Mouse (Mus musculus): Measurements from ENCODE around the gene Diras1. TPM values are rescaled to one million over a fixed set of nuclear protein-coding genes. Genes with fewer than 3 reads are reported as not detected.
"Not testable (repeated sequence)": the region's sequence is repeated elsewhere in the genome, so short reads cannot be mapped to it uniquely, and the experiment has no call there.

The Diras1 gene
- polyA plus RNA-seq, 1 experiment, result not detected

- peaks cover 26% of the 10 kb centered on the region for H3K36me3 ChIP-seq (ENCODE audit: control insufficient read depth)
- TF ChIP-seq TAL1 (IDR thresholded peaks at IDR 0.05; ENCODE audit: low read length) (no peak), GATA1 (IDR thresholded peaks at IDR 0.05; ENCODE audit: low read length) (no peak)
- H3K9me3 ChIP-seq (ENCODE audit: control insufficient read depth, low read length), result no peaks in the 10 kb centered on the region
- no peak overlapping the region for H3K4me3 ChIP-seq (replicated peaks)
- no peaks in the 10 kb centered on the region for H3K27me3 ChIP-seq (ENCODE audit: control insufficient read depth)
- peaks cover 40% of the 10 kb centered on the region for H3K4me1 ChIP-seq (ENCODE audit: control insufficient read depth)
Observed at GRCm38 (mm10) chr10:81057406-81058130, 32.1 kb upstream of the Diras1 start.

DNA sequence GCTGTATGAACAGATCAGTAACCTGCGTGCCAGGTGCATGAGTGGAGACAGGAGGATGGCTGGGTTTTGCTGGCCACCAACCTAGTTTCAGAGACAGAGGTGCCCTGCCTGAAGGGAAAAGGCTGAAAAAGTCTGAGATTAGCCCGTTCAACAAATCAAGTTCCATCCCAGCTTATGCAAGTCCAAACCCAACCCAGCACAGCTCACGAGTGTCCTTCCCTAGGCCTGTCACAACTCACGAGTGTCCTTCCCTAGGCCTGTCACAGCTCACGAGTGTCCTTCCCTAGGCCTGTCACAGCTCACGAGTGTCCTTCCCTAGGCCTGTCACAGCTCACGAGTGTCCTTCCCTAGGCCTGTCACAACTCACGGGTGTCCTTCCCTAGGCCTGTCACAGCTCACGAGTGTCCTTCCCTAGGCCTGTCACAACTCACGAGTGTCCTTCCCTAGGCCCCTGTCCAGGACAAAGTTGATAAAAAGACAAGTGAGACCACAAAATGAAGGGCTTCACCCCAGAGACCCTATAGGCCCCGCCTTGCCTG is 30.4 kb upstream of the Diras1 start:
- not testable (repeated sequence) for H3K4me3 ChIP-seq (replicated peaks); H3K9me3 ChIP-seq (ENCODE audit: control insufficient read depth, low read length); H3K27me3 ChIP-seq (ENCODE audit: control insufficient read depth)
- peaks cover 50% of the 10 kb centered on the region for H3K4me1 ChIP-seq (ENCODE audit: control insufficient read depth)
- peaks cover 43% of the 10 kb centered on the region for H3K36me3 ChIP-seq (ENCODE audit: control insufficient read depth)

GRCm38 (mm10) chr10:81055169-81055568 is 29.7 kb upstream of the Diras1 start:
- Histone ChIP-seq H3K9me3 (ENCODE audit: control insufficient read depth, low read length) (no peaks in the 10 kb centered on the region), H3K27me3 (ENCODE audit: control insufficient read depth) (no peaks in the 10 kb centered on the region), H3K4me1 (ENCODE audit: control insufficient read depth) (peaks cover 51% of the 10 kb centered on the region), H3K4me3 (replicated peaks) (no peak overlapping the region), H3K36me3 (ENCODE audit: control insufficient read depth) (peaks cover 50% of the 10 kb centered on the region)
- TF ChIP-seq GATA1 (IDR thresholded peaks at IDR 0.05; ENCODE audit: low read length), result no peak
- TF ChIP-seq TAL1 (IDR thresholded peaks at IDR 0.05; ENCODE audit: low read length), result no peak

DNA sequence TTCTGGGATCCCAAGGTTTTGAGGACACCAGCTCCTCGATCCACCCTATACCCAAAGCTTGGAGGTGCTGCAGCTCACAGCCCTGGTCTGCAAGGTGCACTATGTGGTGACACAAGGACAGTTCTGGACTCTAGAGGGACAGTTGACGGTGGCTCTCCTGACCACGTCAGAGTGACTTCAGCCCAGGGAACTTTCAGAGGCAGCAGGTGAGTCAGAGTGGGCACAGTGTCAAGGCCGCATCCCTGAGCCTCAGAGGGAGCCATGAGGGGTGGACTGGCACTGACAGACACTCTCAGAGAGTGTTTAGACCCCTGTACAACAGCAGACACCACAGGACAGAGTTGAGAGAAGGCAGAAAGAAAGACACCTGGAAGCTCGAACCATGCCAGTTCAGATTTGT is 27.1 kb upstream of the Diras1 start:
- no peak overlapping the region for H3K4me3 ChIP-seq (replicated peaks)
- no peak for TF ChIP-seq TAL1 (IDR thresholded peaks at IDR 0.05; ENCODE audit: low read length)
- no peak for TF ChIP-seq GATA1 (IDR thresholded peaks at IDR 0.05; ENCODE audit: low read length)
- no peaks in the 10 kb centered on the region for H3K9me3 ChIP-seq (ENCODE audit: control insufficient read depth, low read length)
- peaks cover 31% of the 10 kb centered on the region for H3K4me1 ChIP-seq (ENCODE audit: control insufficient read depth)
- peaks cover 73% of the 10 kb centered on the region for H3K36me3 ChIP-seq (ENCODE audit: control insufficient read depth)
- H3K27me3 ChIP-seq (ENCODE audit: control insufficient read depth), result no peaks in the 10 kb centered on the region

- TF ChIP-seq GATA1 (IDR thresholded peaks at IDR 0.05; ENCODE audit: low read length) (no peak), TAL1 (IDR thresholded peaks at IDR 0.05; ENCODE audit: low read length) (no peak)
- H3K4me1 ChIP-seq (ENCODE audit: control insufficient read depth), result peaks cover 20% of the 10 kb centered on the region
Observed at GRCm38 (mm10) chr10:81051133-81051532, 25.7 kb upstream of the Diras1 start.

DNA sequence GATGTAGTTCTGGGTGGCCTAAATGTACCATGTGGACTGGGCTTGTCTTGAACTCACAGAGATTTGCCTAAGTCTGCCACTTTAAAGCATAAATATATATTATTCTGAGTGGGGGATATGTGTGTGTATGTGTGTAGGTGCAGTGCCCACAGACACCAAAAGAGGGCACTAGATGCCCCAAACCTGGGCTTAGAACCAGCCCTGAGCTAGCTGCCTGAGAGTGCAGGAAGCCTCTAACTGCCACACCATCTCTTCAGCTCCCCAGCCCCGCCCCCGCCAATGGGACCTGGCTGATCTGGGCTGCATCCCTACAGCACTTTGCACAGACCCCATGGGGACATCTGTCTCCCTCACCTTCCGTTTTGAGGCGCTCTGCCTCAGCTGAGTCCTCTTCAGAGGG is 25.2 kb upstream of the Diras1 start:
- no peaks in the 10 kb centered on the region for H3K9me3 ChIP-seq (ENCODE audit: control insufficient read depth, low read length)
- TF ChIP-seq GATA1 (IDR thresholded peaks at IDR 0.05; ENCODE audit: low read length), result no peak
- no peak for TF ChIP-seq TAL1 (IDR thresholded peaks at IDR 0.05; ENCODE audit: low read length)
- no peaks in the 10 kb centered on the region for H3K27me3 ChIP-seq (ENCODE audit: control insufficient read depth)
- no peak overlapping the region for H3K4me3 ChIP-seq (replicated peaks)
- peaks cover 84% of the 10 kb centered on the region for H3K36me3 ChIP-seq (ENCODE audit: control insufficient read depth)
- peaks cover 19% of the 10 kb centered on the region for H3K4me1 ChIP-seq (ENCODE audit: control insufficient read depth)

More at GRCm38 (mm10) chr10:81051133-81051532, 25.7 kb upstream of the Diras1 start:
- H3K27me3 ChIP-seq (ENCODE audit: control insufficient read depth), result no peaks in the 10 kb centered on the region
- H3K4me3 ChIP-seq (replicated peaks), result no peak overlapping the region
- H3K36me3 ChIP-seq (ENCODE audit: control insufficient read depth), result peaks cover 81% of the 10 kb centered on the region
- H3K9me3 ChIP-seq (ENCODE audit: control insufficient read depth, low read length), result no peaks in the 10 kb centered on the region

DNA sequence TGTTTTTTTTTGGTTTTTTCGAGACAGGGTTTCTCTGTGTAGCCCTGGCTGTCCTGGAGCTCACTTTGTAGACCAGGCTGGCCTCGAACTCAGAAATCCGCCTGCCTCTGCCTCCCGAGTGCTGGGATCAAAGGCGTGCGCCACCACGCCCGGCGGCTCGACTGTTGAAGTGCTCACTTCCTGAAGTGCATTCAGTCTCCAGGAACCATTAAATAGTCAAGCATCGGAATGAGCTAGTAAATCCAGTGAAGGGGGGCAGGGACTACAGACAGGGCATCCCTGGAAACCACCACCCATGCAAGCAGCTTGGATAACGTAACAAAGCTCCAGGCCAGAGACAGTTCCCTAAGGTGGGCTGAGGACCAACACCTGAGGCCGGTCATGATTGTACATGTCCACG is 19.8 kb upstream of the Diras1 start:
- not testable (repeated sequence) for H3K4me1 ChIP-seq (ENCODE audit: control insufficient read depth); H3K9me3 ChIP-seq (ENCODE audit: control insufficient read depth, low read length); H3K4me3 ChIP-seq (replicated peaks); H3K27me3 ChIP-seq (ENCODE audit: control insufficient read depth)
- H3K36me3 ChIP-seq (ENCODE audit: control insufficient read depth), result peaks cover 75% of the 10 kb centered on the region

- Histone ChIP-seq H3K4me3 (replicated peaks) (no peak overlapping the region), H3K36me3 (ENCODE audit: control insufficient read depth) (peaks cover 39% of the 10 kb centered on the region), H3K4me1 (ENCODE audit: control insufficient read depth) (peaks cover 13% of the 10 kb centered on the region), H3K9me3 (ENCODE audit: control insufficient read depth, low read length) (no peaks in the 10 kb centered on the region), H3K27me3 (ENCODE audit: control insufficient read depth) (no peaks in the 10 kb centered on the region)
- TF ChIP-seq TAL1 (IDR thresholded peaks at IDR 0.05; ENCODE audit: low read length), result no peak
- TF ChIP-seq GATA1 (IDR thresholded peaks at IDR 0.05; ENCODE audit: low read length), result no peak
Observed at GRCm38 (mm10) chr10:81041458-81042175, 16.2 kb upstream of the Diras1 start.

DNA sequence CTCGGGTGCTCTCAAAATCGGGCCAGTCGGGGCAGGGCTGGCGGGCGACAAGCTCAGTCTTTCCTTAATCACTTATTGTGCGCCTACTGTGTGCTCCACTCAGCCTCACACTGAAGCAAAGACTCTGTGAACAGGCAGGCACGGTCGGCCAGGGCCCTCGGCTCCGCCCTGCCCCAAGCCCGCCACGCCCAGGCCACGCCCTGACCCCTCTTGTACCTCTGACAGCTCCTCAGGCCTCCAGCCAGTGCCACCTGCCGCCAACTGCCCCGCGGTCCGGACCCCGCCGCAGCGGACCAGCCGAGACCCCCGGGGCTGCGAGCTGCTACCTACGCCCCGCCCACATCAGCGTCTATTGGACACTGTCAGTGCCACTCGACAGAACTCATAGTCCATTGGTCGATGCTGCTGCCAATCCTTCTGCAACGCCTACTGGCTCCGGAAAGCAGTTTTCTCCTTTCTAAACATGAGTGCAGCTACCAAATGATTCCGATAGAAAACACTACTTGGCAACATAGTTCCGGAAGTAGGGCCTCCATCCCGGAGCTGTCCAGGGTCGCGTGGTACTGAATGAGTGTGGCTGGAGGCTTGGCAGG is 11.6 kb upstream of the Diras1 start, which contains the start of gene Slc39a3:
TSS of gene Slc39a3 (minus strand) at position 439 of the 593 bp plus-strand sequence.
- Histone ChIP-seq H3K36me3 (ENCODE audit: control insufficient read depth) (peaks cover 18% of the 10 kb centered on the region), H3K4me1 (ENCODE audit: control insufficient read depth) (peaks cover 22% of the 10 kb centered on the region), H3K9me3 (ENCODE audit: control insufficient read depth, low read length) (no peaks in the 10 kb centered on the region), H3K27me3 (ENCODE audit: control insufficient read depth) (no peaks in the 10 kb centered on the region), H3K4me3 (replicated peaks) (peak within 1 kb of the TSS; percentile 76)
- TF ChIP-seq GATA1 (IDR thresholded peaks at IDR 0.05; ENCODE audit: low read length), result no peak
- TF ChIP-seq TAL1 (IDR thresholded peaks at IDR 0.05; ENCODE audit: low read length), result no peak

Data from erythroblast, embryonic 14.5 days (primary cell).